Mouse (Mus musculus): ENCODE measurements at regions not wholly inside any gene's neighbourhood (a gene's known extent, or its start where the extent isn't known, plus 50 kb on each side); places are given as distances from the start of the nearest gene placed in this dataset.

GRCm38 (mm10) chr6:95017484-95017883 is 99.6 kb upstream of the Kbtbd8 start:
- Histone ChIP-seq H3K9me3 (replicated peaks; ENCODE audit: low read length) (no peaks in the 10 kb centered on the region), H3K9ac (ENCODE audit: low read depth, low read length) (no peak overlapping the region), H3K27ac (no peak overlapping the region), H3K36me3 (ENCODE audit: insufficient read depth, low read length) (no peaks in the 10 kb centered on the region), H3K4me1 (replicated peaks; ENCODE audit: insufficient read depth, low read length) (no peaks in the 10 kb centered on the region), H3K4me2 (ENCODE audit: low read length) (no peak overlapping the region), H3K4me3 (replicated peaks; ENCODE audit: low read depth, low read length) (no peak overlapping the region), H3K27me3 (ENCODE audit: insufficient read depth, low read length) (no peaks in the 10 kb centered on the region)
- DNase-seq (ENCODE audit: low spot score) (no peak), ATAC-seq (replicated peaks; ENCODE audit: low FRiP score, low read depth) (no peak)
- TF ChIP-seq CTCF (IDR thresholded peaks at IDR 0.05; ENCODE audit: low read depth) = no peak
- WGBS = 27% methylated on average over 3 of the region's 3 CpGs

GRCm38 (mm10) chr6:95013096-95013495 is 103.9 kb upstream of the Kbtbd8 start:
- Histone ChIP-seq H3K27me3 (ENCODE audit: insufficient read depth, low read length) (no peaks in the 10 kb centered on the region), H3K36me3 (ENCODE audit: insufficient read depth, low read length) (no peaks in the 10 kb centered on the region), H3K9me3 (replicated peaks; ENCODE audit: low read length) (no peaks in the 10 kb centered on the region), H3K27ac (no peak overlapping the region), H3K9ac (ENCODE audit: low read depth, low read length) (no peak overlapping the region), H3K4me3 (replicated peaks; ENCODE audit: low read depth, low read length) (no peak overlapping the region), H3K4me2 (ENCODE audit: low read length) (no peak overlapping the region), H3K4me1 (replicated peaks; ENCODE audit: insufficient read depth, low read length) (no peaks in the 10 kb centered on the region)
- TF ChIP-seq CTCF (IDR thresholded peaks at IDR 0.05; ENCODE audit: low read depth) = no peak
- WGBS = 37% methylated on average over 5 of the region's 5 CpGs
- DNase-seq (ENCODE audit: low spot score) = no peak
- ATAC-seq (replicated peaks; ENCODE audit: low FRiP score, low read depth) = no peak

- Histone ChIP-seq H3K4me1 (replicated peaks; ENCODE audit: insufficient read depth, low read length) (no peaks in the 10 kb centered on the region), H3K4me2 (ENCODE audit: low read length) (no peak overlapping the region), H3K27ac (no peak overlapping the region), H3K9ac (ENCODE audit: low read depth, low read length) (no peak overlapping the region), H3K9me3 (replicated peaks; ENCODE audit: low read length) (no peaks in the 10 kb centered on the region), H3K36me3 (ENCODE audit: insufficient read depth, low read length) (no peaks in the 10 kb centered on the region), H3K4me3 (replicated peaks; ENCODE audit: low read depth, low read length) (no peak overlapping the region), H3K27me3 (ENCODE audit: insufficient read depth, low read length) (no peaks in the 10 kb centered on the region)
- ATAC-seq (replicated peaks; ENCODE audit: low FRiP score, low read depth) (no peak), DNase-seq (ENCODE audit: low spot score) (no peak)
- no peak for TF ChIP-seq CTCF (IDR thresholded peaks at IDR 0.05; ENCODE audit: low read depth)
- 81% methylated on average over 2 of the region's 2 CpGs for WGBS
These were observed 110.6 kb upstream of the Kbtbd8 start for GRCm38 (mm10) chr6:95006485-95006884.

GRCm38 (mm10) chr6:95003716-95004115 is 113.3 kb upstream of the Kbtbd8 start:
- no peak overlapping the region for H3K4me2 ChIP-seq (ENCODE audit: low read length)
- H3K4me1 ChIP-seq (replicated peaks; ENCODE audit: insufficient read depth, low read length) = no peaks in the 10 kb centered on the region
- no peaks in the 10 kb centered on the region for H3K36me3 ChIP-seq (ENCODE audit: insufficient read depth, low read length)
- WGBS = 15% methylated on average over 3 of the region's 3 CpGs
- no peak overlapping the region for H3K27ac ChIP-seq
- no peak overlapping the region for H3K4me3 ChIP-seq (replicated peaks; ENCODE audit: low read depth, low read length)
- H3K27me3 ChIP-seq (ENCODE audit: insufficient read depth, low read length) = no peaks in the 10 kb centered on the region
- TF ChIP-seq CTCF (IDR thresholded peaks at IDR 0.05; ENCODE audit: low read depth) = no peak
- H3K9me3 ChIP-seq (replicated peaks; ENCODE audit: low read length) = no peaks in the 10 kb centered on the region
- ATAC-seq (replicated peaks; ENCODE audit: low FRiP score, low read depth) = no peak
- no peak for DNase-seq (ENCODE audit: low spot score)
- no peak overlapping the region for H3K9ac ChIP-seq (ENCODE audit: low read depth, low read length)

- DNase-seq (ENCODE audit: low spot score) (no peak), ATAC-seq (replicated peaks; ENCODE audit: low FRiP score, low read depth) (no peak; the same call in 1 of the 2 replicates)
- no peak for TF ChIP-seq CTCF (IDR thresholded peaks at IDR 0.05; ENCODE audit: low read depth)
- Histone ChIP-seq H3K36me3 (ENCODE audit: insufficient read depth, low read length) (no peaks in the 10 kb centered on the region), H3K4me1 (replicated peaks; ENCODE audit: insufficient read depth, low read length) (no peaks in the 10 kb centered on the region), H3K27me3 (ENCODE audit: insufficient read depth, low read length) (no peaks in the 10 kb centered on the region), H3K27ac (no peak overlapping the region), H3K9ac (ENCODE audit: low read depth, low read length) (no peak overlapping the region), H3K4me3 (replicated peaks; ENCODE audit: low read depth, low read length) (no peak overlapping the region), H3K4me2 (ENCODE audit: low read length) (no peak overlapping the region), H3K9me3 (replicated peaks; ENCODE audit: low read length) (no peaks in the 10 kb centered on the region)
- 54% methylated on average over 4 of the region's 4 CpGs for WGBS
These were observed 117.5 kb upstream of the Kbtbd8 start for GRCm38 (mm10) chr6:94999562-94999961.

GRCm38 (mm10) chr6:94999002-94999401 is 118.0 kb upstream of the Kbtbd8 start:
- no peak overlapping the region for H3K27ac ChIP-seq
- TF ChIP-seq CTCF (IDR thresholded peaks at IDR 0.05; ENCODE audit: low read depth) = no peak
- no peaks in the 10 kb centered on the region for H3K36me3 ChIP-seq (ENCODE audit: insufficient read depth, low read length)
- WGBS = 27% methylated on average over 6 of the region's 6 CpGs
- no peaks in the 10 kb centered on the region for H3K4me1 ChIP-seq (replicated peaks; ENCODE audit: insufficient read depth, low read length)
- H3K27me3 ChIP-seq (ENCODE audit: insufficient read depth, low read length) = no peaks in the 10 kb centered on the region
- H3K9me3 ChIP-seq (replicated peaks; ENCODE audit: low read length) = no peaks in the 10 kb centered on the region
- no peak for DNase-seq (ENCODE audit: low spot score)
- no peak overlapping the region for H3K4me2 ChIP-seq (ENCODE audit: low read length)
- H3K4me3 ChIP-seq (replicated peaks; ENCODE audit: low read depth, low read length) = no peak overlapping the region
- no peak overlapping the region for H3K9ac ChIP-seq (ENCODE audit: low read depth, low read length)
- ATAC-seq (replicated peaks; ENCODE audit: low FRiP score, low read depth) = 0 out of 2 replicates have a peak, but pooled peaks have one; percentile 54

GRCm38 (mm10) chr6:94998371-94998770 is 118.7 kb upstream of the Kbtbd8 start:
- Histone ChIP-seq H3K4me3 (replicated peaks; ENCODE audit: low read depth, low read length) (no peak overlapping the region), H3K9me3 (replicated peaks; ENCODE audit: low read length) (no peaks in the 10 kb centered on the region), H3K4me2 (ENCODE audit: low read length) (no peak overlapping the region), H3K9ac (ENCODE audit: low read depth, low read length) (no peak overlapping the region), H3K27ac (no peak overlapping the region), H3K36me3 (ENCODE audit: insufficient read depth, low read length) (no peaks in the 10 kb centered on the region), H3K4me1 (replicated peaks; ENCODE audit: insufficient read depth, low read length) (no peaks in the 10 kb centered on the region), H3K27me3 (ENCODE audit: insufficient read depth, low read length) (no peaks in the 10 kb centered on the region)
- 72% methylated on average over 2 of the region's 2 CpGs for WGBS
- no peak for TF ChIP-seq CTCF (IDR thresholded peaks at IDR 0.05; ENCODE audit: low read depth)
- no peak for ATAC-seq (replicated peaks; ENCODE audit: low FRiP score, low read depth)
- DNase-seq (ENCODE audit: low spot score) = no peak
